Mouse (Mus musculus) frontal cortex, postnatal 14 days (tissue): ENCODE results near the gene Tfe3.
A peak's percentile ranks its signal among the peaks of the same experiment; 100 is the strongest.
"Not testable (repeated sequence)": the region's sequence is repeated elsewhere in the genome, so short reads cannot be mapped to it uniquely, and the experiment has no call there.

Source experiments
- DNase-seq, 2 experiments: peaks; one replicate each; pipeline ENCODE4 v3.0.0; 2022; ENCODE audit warnings: low spot score in 2 of 2

The Tfe3 gene

GRCm38 (mm10) chrX:7750432-7751116 lies 11.8 kb upstream of the Tfe3 start, which contains the start of gene Ccdc120:
Ccdc120 (minus strand) TSS chrX:7750905.
- DNase-seq, result peak; percentile 57 to 59

- DNase-seq, result not testable (repeated sequence)
Measured at GRCm38 (mm10) chrX:7753627-7754026, 8.7 kb upstream of the Tfe3 start.

GRCm38 (mm10) chrX:7762921-7763197 lies 499 bp downstream of the Tfe3 start:
- DNase-seq, result no peak

GRCm38 (mm10) chrX:7763631-7764393 lies 1.5 kb downstream of the Tfe3 start:
- DNase-seq, result peak in 1 of 2 experiments; percentile 28

- DNase-seq, result no peak
Measured at GRCm38 (mm10) chrX:7764657-7765280, 2.4 kb downstream of the Tfe3 start.

GRCm38 (mm10) chrX:7765281-7765670 lies 2.9 kb downstream of the Tfe3 start:
- DNase-seq, result no peak

- no peak for DNase-seq
Measured at GRCm38 (mm10) chrX:7765764-7766163, 3.4 kb downstream of the Tfe3 start.

- DNase-seq, result no peak
Measured at GRCm38 (mm10) chrX:7769302-7770017, 7.1 kb downstream of the Tfe3 start.

GRCm38 (mm10) chrX:7772766-7773165 lies 10.4 kb downstream of the Tfe3 start:
- DNase-seq, result no peak

GRCm38 (mm10) chrX:7775501-7776205 lies 13.3 kb downstream of the Tfe3 start:
- DNase-seq, result no peak

- peak in 1 of 2 experiments; percentile 35 for DNase-seq
Measured at GRCm38 (mm10) chrX:7776329-7777082, 14.1 kb downstream of the Tfe3 start.

GRCm38 (mm10) chrX:7778450-7779244 lies 16.3 kb downstream of the Tfe3 start:
- no peak for DNase-seq

GRCm38 (mm10) chrX:7779294-7779693 lies 16.9 kb downstream of the Tfe3 start:
- no peak for DNase-seq

- DNase-seq, result no peak
Measured at GRCm38 (mm10) chrX:7782603-7783092, 20.3 kb downstream of the Tfe3 start.

GRCm38 (mm10) chrX:7789542-7790136 lies 27.3 kb downstream of the Tfe3 start, which contains the start of gene Gripap1:
Gripap1 (plus strand) TSS chrX:7789765.
- DNase-seq, result peak; percentile 38 to 49

- DNase-seq, result no peak
Measured at GRCm38 (mm10) chrX:7790309-7790708, 27.9 kb downstream of the Tfe3 start.

GRCm38 (mm10) chrX:7793361-7793760 lies 31.0 kb downstream of the Tfe3 start:
- no peak for DNase-seq

GRCm38 (mm10) chrX:7795016-7795415 lies 32.7 kb downstream of the Tfe3 start:
- no peak for DNase-seq

GRCm38 (mm10) chrX:7797327-7797726 lies 35.0 kb downstream of the Tfe3 start:
- no peak for DNase-seq
